Mouse (Mus musculus): Measurements from ENCODE around the gene Git2. TPM values are rescaled to one million over a fixed set of nuclear protein-coding genes. Genes with fewer than 3 reads are reported as not detected.

The Git2 gene
- 36.5 and 39.1 TPM in 2 replicates for polyA plus RNA-seq (2015; fragmentation: Nextera tagmentation; extraction: Ambion mirVana)

DNA sequence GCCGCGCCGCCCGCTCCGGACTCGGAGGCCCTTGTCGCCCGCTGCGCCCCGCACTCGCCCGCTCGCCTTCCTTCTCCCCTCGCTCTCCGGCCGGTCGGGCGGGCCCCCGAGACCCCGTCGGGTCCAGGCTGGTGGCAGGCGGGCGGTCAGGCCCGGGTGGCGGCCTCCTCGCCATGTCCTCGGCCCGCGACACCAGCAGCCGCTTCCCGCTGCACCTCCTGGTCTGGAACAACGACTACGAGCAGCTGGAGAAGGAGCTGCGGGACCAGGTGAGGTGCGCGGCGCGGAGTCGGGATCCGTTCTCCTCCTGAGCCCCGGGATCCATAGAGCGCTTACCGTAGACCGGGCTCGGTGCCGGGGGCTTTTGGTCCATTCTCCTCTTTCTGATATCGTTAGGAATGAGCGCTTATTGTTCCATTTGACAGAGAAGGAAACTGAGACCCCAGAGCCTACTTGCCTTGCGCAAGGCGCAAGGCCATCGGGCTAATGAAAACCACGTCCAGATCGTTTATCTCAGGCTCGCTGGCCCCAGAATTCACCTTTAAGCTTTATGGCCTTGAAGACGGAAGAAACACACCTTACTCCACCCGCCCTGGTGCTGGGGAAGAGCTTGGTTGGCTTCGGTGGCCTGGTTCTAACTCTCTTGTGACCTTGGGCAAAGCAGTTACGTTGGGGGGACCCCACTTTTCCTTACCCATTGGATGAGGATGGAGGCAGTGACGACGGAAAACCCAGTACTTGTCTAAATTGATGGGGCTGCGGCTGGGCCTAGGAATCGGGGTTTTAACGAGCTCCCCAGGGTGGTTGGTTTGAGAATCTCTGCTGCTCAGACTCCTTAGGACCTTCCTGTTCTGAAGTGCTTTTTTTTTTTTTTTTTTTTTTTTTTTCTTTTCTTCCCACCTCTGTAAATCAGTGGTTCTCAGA is at the start of gene Git2:
TSS of gene Git2 (minus strand) at position 462 of the 924 bp plus-strand sequence.
- peak within 1 kb of the TSS; percentile 83 for H3K4me2 ChIP-seq (replicated peaks; ENCODE audit: low read depth, low read length)
- H3K27me3 ChIP-seq (replicated peaks; ENCODE audit: insufficient read depth, low read length) = no peaks in the 10 kb centered on the region
- no peak for ATAC-seq
- H3K4me1 ChIP-seq (ENCODE audit: insufficient read depth, low read depth, low read length) = peaks cover 14% of the 10 kb centered on the region; the same call in 1 of the 2 replicates
- TF ChIP-seq EP300 (IDR thresholded peaks at IDR 0.05) = no peak
- TF ChIP-seq CTCF (IDR thresholded peaks at IDR 0.05) = peak; percentile 20; the same call in 1 of the 2 replicates
- H3K4me3 ChIP-seq (ENCODE audit: low read depth, low read length) = peak within 1 kb of the TSS; percentile 100
- WGBS = under 1% methylated on average over 43 of the region's 63 CpGs
- no peaks in the 10 kb centered on the region for H3K9me3 ChIP-seq (ENCODE audit: low read length)
- peak within 1 kb of the TSS; percentile 93 for H3K9ac ChIP-seq (replicated peaks; ENCODE audit: low read depth)
- no peaks in the 10 kb centered on the region for H3K36me3 ChIP-seq (ENCODE audit: insufficient read depth, low read length)
- peak; percentile 54 for DNase-seq (ENCODE audit: low spot score)
- peak within 1 kb of the TSS; percentile 95 for H3K27ac ChIP-seq (ENCODE audit: low read length)

DNA sequence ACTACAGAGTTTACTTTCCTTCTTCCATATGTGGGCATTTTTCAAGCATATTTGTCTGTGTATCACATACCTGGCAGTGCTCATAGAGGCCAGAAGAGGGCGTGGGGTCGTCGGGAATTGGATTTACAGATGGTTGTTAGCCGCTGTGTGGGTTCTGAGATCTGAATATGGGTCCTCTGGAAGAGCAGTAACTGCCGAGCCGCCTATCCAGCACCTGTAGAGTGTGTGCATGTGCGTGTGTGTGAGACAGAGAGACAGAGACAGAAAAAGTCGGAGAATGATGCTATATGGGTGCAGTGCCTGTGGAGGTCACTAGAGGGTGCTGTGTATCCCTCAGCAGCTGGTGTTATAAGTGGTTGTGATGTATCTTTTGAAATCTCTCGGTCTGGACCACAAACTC is 48.9 kb upstream of the Git2 start:
- H3K9ac ChIP-seq (replicated peaks; ENCODE audit: low read depth) = no peak overlapping the region
- TF ChIP-seq CTCF (IDR thresholded peaks at IDR 0.05) (peak; percentile 84), EP300 (IDR thresholded peaks at IDR 0.05) (no peak)
- ATAC-seq (peak; percentile 43), DNase-seq (ENCODE audit: low spot score) (peak; percentile 73)
- no peaks in the 10 kb centered on the region for H3K9me3 ChIP-seq (ENCODE audit: low read length)
- H3K36me3 ChIP-seq (ENCODE audit: insufficient read depth, low read length) = no peaks in the 10 kb centered on the region
- no peak overlapping the region for H3K4me3 ChIP-seq (ENCODE audit: low read depth, low read length)
- H3K27me3 ChIP-seq (replicated peaks; ENCODE audit: insufficient read depth, low read length) = no peaks in the 10 kb centered on the region
- peaks cover 7% of the 10 kb centered on the region; the same call in 1 of the 2 replicates for H3K4me1 ChIP-seq (ENCODE audit: insufficient read depth, low read depth, low read length)
- H3K27ac ChIP-seq (ENCODE audit: low read length) = no peak overlapping the region
- WGBS = 10% methylated on average over 9 of the region's 9 CpGs
- peak overlapping the region; percentile 28; the same call in 1 of the 2 replicates for H3K4me2 ChIP-seq (replicated peaks; ENCODE audit: low read depth, low read length)

GRCm38 (mm10) chr5:114822796-114823688 is 47.7 kb upstream of the Git2 start, which contains the start of gene 1500011B03Rik:
1500011B03Rik (minus strand) TSS chr5:114823468.
- Histone ChIP-seq H3K4me2 (replicated peaks; ENCODE audit: low read depth, low read length) (peak within 1 kb of the TSS; percentile 72), H3K36me3 (ENCODE audit: insufficient read depth, low read length) (no peaks in the 10 kb centered on the region), H3K27me3 (replicated peaks; ENCODE audit: insufficient read depth, low read length) (no peaks in the 10 kb centered on the region), H3K4me1 (ENCODE audit: insufficient read depth, low read depth, low read length) (peaks cover 7% of the 10 kb centered on the region; the same call in 1 of the 2 replicates), H3K9me3 (ENCODE audit: low read length) (no peaks in the 10 kb centered on the region), H3K4me3 (ENCODE audit: low read depth, low read length) (peak within 1 kb of the TSS; percentile 43), H3K9ac (replicated peaks; ENCODE audit: low read depth) (no peak within 1 kb of the TSS; the same call in 1 of the 2 replicates), H3K27ac (ENCODE audit: low read length) (no peak within 1 kb of the TSS)
- peak; percentile 75 for ATAC-seq
- WGBS = 7% methylated on average over 52 of the region's 53 CpGs
- no peak for TF ChIP-seq EP300 (IDR thresholded peaks at IDR 0.05)
- TF ChIP-seq CTCF (IDR thresholded peaks at IDR 0.05) = no peak
- peak; percentile 77 for DNase-seq (ENCODE audit: low spot score)

DNA sequence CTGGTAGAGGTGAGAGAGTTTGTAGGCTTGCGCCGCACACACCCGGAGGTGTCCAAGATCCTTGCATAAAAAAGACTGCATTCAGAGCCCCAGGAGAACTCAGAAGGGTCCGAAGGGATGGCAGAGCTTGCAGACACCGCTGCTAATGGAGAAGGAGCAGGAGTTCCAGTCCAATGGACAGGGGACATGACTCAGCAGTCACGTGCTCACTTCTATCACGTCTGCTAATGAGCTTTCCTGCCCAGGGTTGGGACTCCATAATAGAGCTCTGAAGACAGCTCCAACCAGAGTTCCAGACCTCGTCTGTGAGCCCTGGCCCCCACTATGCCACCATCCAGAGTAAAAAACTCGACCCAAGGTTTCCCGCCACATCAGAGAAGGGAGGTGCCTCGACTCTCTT is 42.8 kb upstream of the Git2 start:
- Histone ChIP-seq H3K27me3 (replicated peaks; ENCODE audit: insufficient read depth, low read length) (no peaks in the 10 kb centered on the region), H3K9me3 (ENCODE audit: low read length) (no peaks in the 10 kb centered on the region), H3K36me3 (ENCODE audit: insufficient read depth, low read length) (no peaks in the 10 kb centered on the region), H3K4me1 (ENCODE audit: insufficient read depth, low read depth, low read length) (no peaks in the 10 kb centered on the region), H3K9ac (replicated peaks; ENCODE audit: low read depth) (no peak overlapping the region), H3K4me3 (ENCODE audit: low read depth, low read length) (no peak overlapping the region), H3K27ac (ENCODE audit: low read length) (no peak overlapping the region), H3K4me2 (replicated peaks; ENCODE audit: low read depth, low read length) (no peak overlapping the region)
- no peak for TF ChIP-seq EP300 (IDR thresholded peaks at IDR 0.05)
- 76% methylated on average over 10 of the region's 11 CpGs for WGBS
- ATAC-seq = no peak
- no peak for DNase-seq (ENCODE audit: low spot score)

DNA sequence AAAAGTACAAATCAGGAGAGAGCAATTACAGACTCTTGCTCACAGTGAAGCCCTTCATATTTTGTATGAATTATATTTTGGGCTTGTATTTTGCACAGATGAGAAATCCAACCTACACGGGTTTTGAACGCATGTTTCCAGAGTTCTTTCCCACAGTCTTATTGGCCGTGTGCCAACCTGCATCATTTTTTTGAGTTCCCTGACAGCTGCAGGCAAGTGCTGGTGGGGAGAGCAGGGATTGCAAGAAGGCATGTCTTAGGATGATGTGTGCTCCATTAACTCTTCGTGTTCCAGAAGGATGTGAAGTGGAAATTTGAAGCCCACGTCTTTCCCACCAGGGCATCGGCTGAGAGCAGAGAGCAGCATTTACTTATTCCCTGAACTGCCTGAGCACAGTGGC is 41.3 kb upstream of the Git2 start:
- H3K9me3 ChIP-seq (ENCODE audit: low read length) = no peaks in the 10 kb centered on the region
- no peak overlapping the region for H3K27ac ChIP-seq (ENCODE audit: low read length)
- H3K4me1 ChIP-seq (ENCODE audit: insufficient read depth, low read depth, low read length) = no peaks in the 10 kb centered on the region
- 60% methylated on average over 6 of the region's 6 CpGs for whole genome bisulfite sequencing
- no peaks in the 10 kb centered on the region for H3K27me3 ChIP-seq (replicated peaks; ENCODE audit: insufficient read depth, low read length)
- no peak overlapping the region for H3K4me2 ChIP-seq (replicated peaks; ENCODE audit: low read depth, low read length)
- H3K4me3 ChIP-seq (ENCODE audit: low read depth, low read length) = no peak overlapping the region
- H3K9ac ChIP-seq (replicated peaks; ENCODE audit: low read depth) = no peak overlapping the region
- no peaks in the 10 kb centered on the region for H3K36me3 ChIP-seq (ENCODE audit: insufficient read depth, low read length)
- ATAC-seq = no peak
- no peak for TF ChIP-seq CTCF (IDR thresholded peaks at IDR 0.05)
- no peak for TF ChIP-seq EP300 (IDR thresholded peaks at IDR 0.05)
- no peak for DNase-seq (ENCODE audit: low spot score)
